8 mouse cellular contexts compared by ENCODE assay signal in the genomic region with DNA sequence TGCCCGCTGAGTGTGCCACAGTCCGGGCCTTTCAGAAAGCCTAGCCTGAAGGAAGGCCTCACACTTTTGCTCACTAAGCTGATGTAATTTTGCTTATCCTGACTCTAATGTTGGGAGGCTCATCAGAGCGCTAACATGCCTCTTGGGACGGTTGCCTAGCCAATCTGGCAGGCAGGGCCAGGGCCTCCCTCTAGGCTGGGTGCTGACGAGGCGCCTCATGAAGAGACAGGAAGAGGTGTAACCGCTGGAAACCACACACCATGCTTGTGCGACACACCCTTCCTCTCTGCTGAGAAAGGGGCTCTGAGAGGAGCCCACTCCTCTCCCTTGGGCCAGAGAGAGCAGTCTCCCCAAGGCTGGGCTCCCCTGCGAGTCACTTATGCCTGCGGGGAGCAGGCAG.
DNase-seq lines count a peak whose midpoint lies in the region; TF ChIP-seq lines count a peak whose summit lies in the region.
"Had no signal": no experiment of that assay in that cellular context is flagged by ENCODE, and none has a peak within 500 bp of the region (broad histone marks: within the 10 kb centered on the region; RNA-seq: fewer than 3 reads in every experiment).

No protein-coding gene starts in this region.

- peaks cover 47% of the 10 kb centered on the region for H3K4me1 ChIP-seq in E14TG2a.4 (replicated peaks; ENCODE audit: low read depth, low read length)

- TF ChIP-seq CTCF in E14TG2a.4 (conservative IDR thresholded peaks at IDR 0.05; ENCODE audit: low read length): no peak

- H3K27me3 ChIP-seq in E14TG2a.4 (ENCODE audit: insufficient read depth, low read length): no peaks in the 10 kb centered on the region

- peaks cover 7% of the 10 kb centered on the region; the same call in 1 of the 2 replicates for H3K9me3 ChIP-seq in E14TG2a.4 (ENCODE audit: low read length)

- H3K36me3 ChIP-seq in E14TG2a.4 (ENCODE audit: insufficient read depth, low read length): no peaks in the 10 kb centered on the region

- 0 out of 2 replicates have a peak overlapping the region, but pooled peaks have one; percentile 10 for H3K4me3 ChIP-seq in E14TG2a.4 (replicated peaks; ENCODE audit: low read length)

- peak; percentile 57 for DNase-seq in 416B (ENCODE audit: low read depth)
- DNase-seq in liver: peak; percentile 37
- peak; percentile 31 for DNase-seq in skeletal muscle tissue, adult 2 months (ENCODE audit: low read depth, low spot score)
- DNase-seq in cerebellum, adult 9-10 months: no peak
- no peak for DNase-seq in frontal cortex, postnatal 36 days (ENCODE audit: low spot score in 2 of 2)
- no peak for DNase-seq in right cerebral cortex, postnatal 25 days
- DNase-seq: layer of hippocampus, postnatal 36 days had no signal

Comparison
In these comparisons a context has a peak if more than half of its experiments do, and no peak if none do; other contexts are left out.
1. DNase-seq: peak in 416B (single experiment), liver (single experiment) and skeletal muscle tissue, adult 2 months (single experiment); none in cerebellum, adult 9-10 months (single experiment), frontal cortex, postnatal 36 days (0 of 2) and right cerebral cortex, postnatal 25 days (single experiment).